Mouse (Mus musculus) CH12.LX (cell line): ENCODE measurements at regions not wholly inside any gene's neighbourhood (a gene's known extent, or its start where the extent isn't known, plus 50 kb on each side); places are given as distances from the start of the nearest gene placed in this dataset.

Experiments used
- DNase-seq: peaks from one replicate; pipeline ENCODE4 v3.0.0-alpha.2; 2013; ENCODE audit errors: extremely low read depth
- H3K27ac ChIP-seq: 2 replicates; pipeline ENCODE4 v1.5.1; 2012; ENCODE audit warnings: low read depth, mild to moderate bottlenecking, control low read depth, moderate library complexity; ENCODE audit not compliant: insufficient read depth
- H3K27me3 ChIP-seq: replicated peaks from 2 replicates; pipeline ENCODE3; 2012; ENCODE audit warnings: inconsistent platforms
- H3K36me3 ChIP-seq, 2 experiments: replicated peaks in 1 of 2; 2 replicates each; pipeline versions ENCODE3 to v1.6.1; 2012; ENCODE audit warnings: inconsistent platforms in 1 of 2, low read length in 1 of 2, mild to moderate bottlenecking in 1 of 2, mixed read lengths in 1 of 2, moderate library complexity in 1 of 2; ENCODE audit not compliant: control insufficient read depth in 1 of 2, insufficient read depth in 1 of 2
- H3K4me1 ChIP-seq, 2 experiments: 2 replicates each; pipeline ENCODE4 v1.6.1; 2012; ENCODE audit warnings: inconsistent platforms in 1 of 2, moderate library complexity in 1 of 2; ENCODE audit not compliant: insufficient read depth in 2 of 2, control insufficient read depth in 1 of 2
- H3K4me2 ChIP-seq: 2 replicates; pipeline ENCODE4 v1.6.1; 2012; ENCODE audit warnings: low read depth, mild to moderate bottlenecking, control low read depth; ENCODE audit not compliant: poor library complexity, insufficient read depth, severe bottlenecking
- H3K4me3 ChIP-seq, 3 experiments: fragments of 150-350 bp in 1 of 3; sonication (generic) in 1 of 3; replicated peaks in 1 of 3; 2 replicates each; pipeline versions ENCODE3 to v1.5.1; 2011 to 2012; ENCODE audit warnings: low read depth in 2 of 3, low read length in 2 of 3, mild to moderate bottlenecking in 2 of 3, moderate library complexity in 2 of 3, control low read depth in 1 of 3, improper control_type of control experiment in 1 of 3, inconsistent platforms in 1 of 3, mixed read lengths in 1 of 3; ENCODE audit not compliant: poor library complexity in 1 of 3
- H3K79me2 ChIP-seq: replicated peaks from 2 replicates; pipeline ENCODE4 v1.6.1; 2012; ENCODE audit warnings: mild to moderate bottlenecking, moderate library complexity; ENCODE audit not compliant: control insufficient read depth, poor library complexity, insufficient read depth, severe bottlenecking; ENCODE audit errors: extremely low read depth
- H3K9ac ChIP-seq: 2 replicates; pipeline ENCODE4 v1.6.1; 2012; ENCODE audit warnings: low read depth, mild to moderate bottlenecking, control low read depth, moderate library complexity; ENCODE audit not compliant: insufficient read depth
- H3K9me3 ChIP-seq: replicated peaks from 2 replicates; pipeline ENCODE3; 2012; ENCODE audit warnings: low read length, inconsistent platforms, mixed read lengths
- CHD1 ChIP-seq: IDR thresholded peaks from 2 replicates; pipeline ENCODE4 v1.6.1; 2012; ENCODE audit warnings: low read depth, low read length, improper control_type of control experiment, inconsistent platforms
- CHD2 ChIP-seq: IDR thresholded peaks from 2 replicates; pipeline ENCODE4 v1.6.1; 2011; ENCODE audit warnings: low read length, improper control_type of control experiment
- CTCF ChIP-seq, 2 experiments: IDR thresholded peaks in 1 of 2; conservative IDR thresholded peaks in 1 of 2; 2 replicates each; pipeline ENCODE4 v1.5.1; 2011 to 2012; ENCODE audit warnings: low read depth in 2 of 2, low read length in 2 of 2, improper control_type of control experiment in 1 of 2, inconsistent platforms in 1 of 2, mild to moderate bottlenecking in 1 of 2, moderate library complexity in 1 of 2
- ETS1 ChIP-seq: conservative IDR thresholded peaks from 2 replicates; pipeline ENCODE4 v1.6.1; 2012; ENCODE audit warnings: low read depth, mild to moderate bottlenecking, inconsistent platforms, low read length, improper control_type of control experiment, moderate library complexity
- IRF4 ChIP-seq: IDR thresholded peaks from 2 replicates; pipeline ENCODE4 v1.6.1; 2014; ENCODE audit warnings: low read depth, mild to moderate bottlenecking, inconsistent platforms, low read length, improper control_type of control experiment
- JUN ChIP-seq: IDR thresholded peaks from 2 replicates; pipeline ENCODE4 v1.6.1; 2011; ENCODE audit warnings: low read depth, mild to moderate bottlenecking, low read length, improper control_type of control experiment, moderate library complexity; ENCODE audit not compliant: insufficient read depth
- MAFK ChIP-seq: IDR thresholded peaks from 2 replicates; pipeline ENCODE4 v1.6.1; 2011; ENCODE audit warnings: low read length, improper control_type of control experiment; ENCODE audit not compliant: insufficient replicate concordance
- MAX ChIP-seq: IDR thresholded peaks from 2 replicates; pipeline ENCODE4 v1.6.1; 2011; ENCODE audit warnings: low read length, improper control_type of control experiment
- MAZ ChIP-seq: IDR thresholded peaks from 2 replicates; pipeline ENCODE4 v1.6.1; 2012; ENCODE audit warnings: low read depth, mild to moderate bottlenecking, inconsistent platforms, low read length, improper control_type of control experiment, moderate library complexity
- MEF2A ChIP-seq: IDR thresholded peaks from 2 replicates; pipeline ENCODE4 v1.6.1; 2014; ENCODE audit warnings: low read depth, mild to moderate bottlenecking, inconsistent platforms, low read length, improper control_type of control experiment, borderline replicate concordance
- MXI1 ChIP-seq: IDR thresholded peaks from 2 replicates; pipeline ENCODE4 v1.6.1; 2011; ENCODE audit warnings: mild to moderate bottlenecking, low read depth, low read length, improper control_type of control experiment
- MYC ChIP-seq: IDR thresholded peaks from 2 replicates; pipeline ENCODE4 v1.6.1; 2011; ENCODE audit warnings: low read depth, mild to moderate bottlenecking, improper control_type of control experiment, low read length
- PAX5 ChIP-seq: IDR thresholded peaks from 2 replicates; pipeline ENCODE4 v1.6.1; 2012; ENCODE audit warnings: low read length, inconsistent platforms, mixed read lengths
- POLR2AphosphoS2 ChIP-seq: IDR thresholded peaks from 2 replicates; pipeline ENCODE4 v1.6.1; 2011; ENCODE audit warnings: low read depth, low read length, improper control_type of control experiment
- RAD21 ChIP-seq: IDR thresholded peaks from 2 replicates; pipeline ENCODE4 v1.6.1; 2011; ENCODE audit warnings: low read depth, mild to moderate bottlenecking, low read length, improper control_type of control experiment, moderate library complexity
- SIN3A ChIP-seq: IDR thresholded peaks from 2 replicates; pipeline ENCODE4 v1.6.1; 2012; ENCODE audit warnings: low read length, improper control_type of control experiment, inconsistent platforms
- SMC3 ChIP-seq: IDR thresholded peaks from 2 replicates; pipeline ENCODE4 v1.6.1; 2011; ENCODE audit warnings: low read depth, low read length, improper control_type of control experiment
- TBP ChIP-seq: conservative IDR thresholded peaks from 2 replicates; pipeline ENCODE4 v1.6.1; 2011; ENCODE audit warnings: low read depth, low read length, improper control_type of control experiment
- TCF12 ChIP-seq: IDR thresholded peaks from 2 replicates; pipeline ENCODE4 v1.6.1; 2014; ENCODE audit warnings: low read depth, mild to moderate bottlenecking, inconsistent platforms, low read length, improper control_type of control experiment
- UBTF ChIP-seq: IDR thresholded peaks from 2 replicates; pipeline ENCODE4 v1.6.1; 2012; ENCODE audit warnings: low read depth, mild to moderate bottlenecking, inconsistent platforms, low read length, improper control_type of control experiment, moderate library complexity
- ZC3H11A ChIP-seq: IDR thresholded peaks from 2 replicates; pipeline ENCODE4 v1.6.1; 2012; ENCODE audit warnings: low read depth, mild to moderate bottlenecking, inconsistent platforms, low read length, improper control_type of control experiment
- ZKSCAN1 ChIP-seq: IDR thresholded peaks from 2 replicates; pipeline ENCODE4 v1.6.1; 2012; ENCODE audit warnings: low read depth, inconsistent platforms, low read length, improper control_type of control experiment, borderline replicate concordance
- ZMIZ1 ChIP-seq: IDR thresholded peaks from 2 replicates; pipeline ENCODE4 v1.6.1; 2012; ENCODE audit warnings: low read depth, mild to moderate bottlenecking, inconsistent platforms, low read length, improper control_type of control experiment
- dilution Hi-C: fragments of 300-500 bp; cut with MboI; formaldehyde crosslinking; loops from 2 replicates; pipeline ENCODE4 v1.14.3; 2020; ENCODE audit warnings: low sequenced_read_pairs; ENCODE audit not compliant: extremely low pct_unique_long_range_greater_than_20kb, extremely low pct_ligation_motif_present
- in situ Hi-C: fragments of 300-500 bp; cut with MboI; formaldehyde crosslinking; loops from 3 replicates; pipeline ENCODE4 v1.14.3; 2019; ENCODE audit warnings: low sequenced_read_pairs, low pct_ligation_motif_present, low pct_unique_long_range_greater_than_20kb, mixed read lengths

GRCm38 (mm10) chr11:64764056-64764455, 214.8 kb upstream of the Elac2 start:
- in situ Hi-C loops = no loop called here
- H3K9ac ChIP-seq = no peak overlapping the region
- no peak overlapping the region for H3K4me2 ChIP-seq
- H3K4me1 ChIP-seq = peaks cover 0 to 11% of the 10 kb centered on the region in 2 experiments; a peak in 2 of 4 replicates
- H3K4me3 ChIP-seq = no peak overlapping the region
- H3K9me3 ChIP-seq = no peaks in the 10 kb centered on the region
- no peak overlapping the region for H3K27ac ChIP-seq
- no peak for DNase-seq
- no peaks in the 10 kb centered on the region for H3K27me3 ChIP-seq
- no peaks in the 10 kb centered on the region for H3K79me2 ChIP-seq
- TF ChIP-seq MEF2A (no peak), ZC3H11A (no peak), IRF4 (no peak), ZMIZ1 (no peak), TCF12 (no peak), MAX (no peak), RAD21 (no peak), PAX5 (no peak), ZKSCAN1 (no peak), SIN3A (no peak), MYC (no peak), CHD2 (no peak), ETS1 (no peak), TBP (no peak), JUN (no peak), POLR2AphosphoS2 (no peak), UBTF (no peak)
- H3K36me3 ChIP-seq = no peaks in the 10 kb centered on the region
- dilution Hi-C loops = no loop called here

GRCm38 (mm10) chr11:64776691-64777090, 202.1 kb upstream of the Elac2 start:
- no peak overlapping the region for H3K4me3 ChIP-seq
- peaks cover 0 to 9% of the 10 kb centered on the region in 2 experiments; a peak in 2 of 4 replicates for H3K4me1 ChIP-seq
- no peaks in the 10 kb centered on the region for H3K9me3 ChIP-seq
- H3K4me2 ChIP-seq = no peak overlapping the region
- no peak overlapping the region for H3K27ac ChIP-seq
- DNase-seq = no peak
- no peaks in the 10 kb centered on the region for H3K36me3 ChIP-seq
- no peaks in the 10 kb centered on the region for H3K27me3 ChIP-seq
- in situ Hi-C loops = no loop called here
- no peak for TF ChIP-seq PAX5
- TF ChIP-seq CTCF (conservative IDR thresholded peaks at IDR 0.05 in 1 of 2, IDR thresholded peaks at IDR 0.05 in 1 of 2; ENCODE audit: low read depth in 2 of 2, low read length in 2 of 2) = no peak
- TF ChIP-seq SMC3 = no peak
- no peak for TF ChIP-seq TBP
- no peak for TF ChIP-seq CHD1
- no peak for TF ChIP-seq RAD21
- no peak for TF ChIP-seq MAZ
- no peak for TF ChIP-seq CHD2
- no peak for TF ChIP-seq MXI1
- TF ChIP-seq MAX = no peak
- no peak for TF ChIP-seq ETS1
- TF ChIP-seq MEF2A = no peak
- no peak for TF ChIP-seq MAFK
- TF ChIP-seq, all 38 proteins: peak for 0
- H3K79me2 ChIP-seq = no peaks in the 10 kb centered on the region
- dilution Hi-C loops = no loop called here
- H3K9ac ChIP-seq = no peak overlapping the region
